Mouse (Mus musculus) cerebellum, postnatal 25 days (tissue): ENCODE results near the gene Per3.
"Not testable (repeated sequence)": the region's sequence is repeated elsewhere in the genome, so short reads cannot be mapped to it uniquely, and the experiment has no call there.

ENCODE experiments used
- DNase-seq, 2 experiments: peaks; one replicate each; pipeline ENCODE4 v3.0.0; 2021; ENCODE audit warnings: mixed read lengths in 2 of 2

Per3 gene

GRCm38 (mm10) chr4:151024152-151024551, 20.3 kb downstream of the Per3 start:
- no peak for DNase-seq

GRCm38 (mm10) chr4:151017356-151017755, 27.1 kb downstream of the Per3 start:
- not testable (repeated sequence) for DNase-seq

GRCm38 (mm10) chr4:151015946-151016345, 28.5 kb downstream of the Per3 start:
- DNase-seq, result no peak

- no peak for DNase-seq
Measured at GRCm38 (mm10) chr4:151010316-151010715, 34.1 kb downstream of the Per3 start.

GRCm38 (mm10) chr4:151006945-151007344, 37.5 kb downstream of the Per3 start:
- peak; percentile 33 to 51 for DNase-seq

- no peak for DNase-seq
Measured at GRCm38 (mm10) chr4:151005656-151006318, 38.7 kb downstream of the Per3 start.

- DNase-seq, result no peak
Measured at GRCm38 (mm10) chr4:151001397-151001796, 43.1 kb downstream of the Per3 start.

GRCm38 (mm10) chr4:150998626-150999025, 45.8 kb downstream of the Per3 start:
- DNase-seq, result no peak

- no peak for DNase-seq
Measured at GRCm38 (mm10) chr4:150996797-150997196, 47.7 kb downstream of the Per3 start, which contains the start of gene Uts2. Gene Uts2, plus strand, starts transcription at chr4:150997097.

GRCm38 (mm10) chr4:150990148-150990547, 54.3 kb downstream of the Per3 start:
- peak in 1 of 2 experiments; percentile 15 for DNase-seq

- no peak for DNase-seq
Measured at GRCm38 (mm10) chr4:150980153-150980552, 64.3 kb downstream of the Per3 start.

- no peak for DNase-seq
Measured at GRCm38 (mm10) chr4:150979455-150979854, 65.0 kb downstream of the Per3 start.

- no peak for DNase-seq
Measured at GRCm38 (mm10) chr4:150978156-150978910, 66.1 kb downstream of the Per3 start.

GRCm38 (mm10) chr4:150975145-150975544, 69.3 kb downstream of the Per3 start:
- DNase-seq, result no peak

GRCm38 (mm10) chr4:150973264-150973663, 71.2 kb downstream of the Per3 start:
- peak in 1 of 2 experiments; percentile 9 for DNase-seq

- DNase-seq, result no peak
Measured at GRCm38 (mm10) chr4:150968956-150969355, 75.5 kb downstream of the Per3 start.

GRCm38 (mm10) chr4:150966556-150966955, 77.9 kb downstream of the Per3 start:
- DNase-seq, result peak; percentile 51 to 79

GRCm38 (mm10) chr4:150965555-150965951, 78.9 kb downstream of the Per3 start:
- no peak for DNase-seq

GRCm38 (mm10) chr4:150964635-150965554, 79.6 kb downstream of the Per3 start:
- DNase-seq, result peak; percentile 81 to 91

- DNase-seq, result no peak
Measured at GRCm38 (mm10) chr4:150963711-150964110, 80.8 kb downstream of the Per3 start.

- no peak for DNase-seq
Measured at GRCm38 (mm10) chr4:150962231-150962630, 82.2 kb downstream of the Per3 start.

GRCm38 (mm10) chr4:150958536-150958935, 85.9 kb downstream of the Per3 start:
- no peak for DNase-seq

- no peak for DNase-seq
Measured at GRCm38 (mm10) chr4:150957106-150957458, 87.4 kb downstream of the Per3 start.
